Mouse (Mus musculus): Measurements from ENCODE around the gene Gm49325.

GRCm38 (mm10) chr10:77684181-77684580 lies 78.2 kb downstream of the Gm49325 start:
- TF ChIP-seq CTCF (conservative IDR thresholded peaks at IDR 0.05; ENCODE audit: low read length) (no peak), POU5F1 (IDR thresholded peaks at IDR 0.05; ENCODE audit: borderline replicate concordance, low read length) (no peak), NANOG (IDR thresholded peaks at IDR 0.05; ENCODE audit: borderline replicate concordance, low read length) (no peak)

All from E14TG2a.4 (cell line).